Mouse (Mus musculus): Measurements from ENCODE around the gene Grk2. TPM values are rescaled to one million over a fixed set of nuclear protein-coding genes. Genes with fewer than 3 reads are reported as not detected.

Gene Grk2
- polyA plus RNA-seq, 1 experiment from 2014 or later = 15.6 TPM

- WGBS = 7% methylated on average over 46 of the region's 46 CpGs
Measured at GRCm38 (mm10) chr19:4268566-4269361, 37.3 kb downstream of the Grk2 start, which contains the start of gene Ssh3. Gene Ssh3 (minus strand): TSS chr19:4269180.

GRCm38 (mm10) chr19:4265956-4266355, 40.1 kb downstream of the Grk2 start:
- 60% methylated on average over 4 of the region's 4 CpGs for WGBS
- no peak for ATAC-seq (ENCODE audit: insufficient number of reproducible peaks, low FRiP score)

More at GRCm38 (mm10) chr19:4268566-4269361, 37.3 kb downstream of the Grk2 start, which contains the start of gene Ssh3:
- Histone ChIP-seq H3K9me3 (replicated peaks) (no peaks in the 10 kb centered on the region), H3K36me3 (no peaks in the 10 kb centered on the region), H3K4me3 (peak within 1 kb of the TSS; percentile 51), H3K27ac (ENCODE audit: poor library complexity, severe bottlenecking) (no peak within 1 kb of the TSS), H3K27me3 (replicated peaks) (peaks cover 50% of the 10 kb centered on the region), H3K4me1 (replicated peaks) (peaks cover 11% of the 10 kb centered on the region), H3K4me2 (peak within 1 kb of the TSS; percentile 80), H3K9ac (peak within 1 kb of the TSS; percentile 64)
- ATAC-seq (ENCODE audit: insufficient number of reproducible peaks, low FRiP score) = peak; percentile 70

GRCm38 (mm10) chr19:4264171-4264780, 41.7 kb downstream of the Grk2 start:
- H3K4me3 ChIP-seq = no peak overlapping the region
- H3K27ac ChIP-seq (ENCODE audit: poor library complexity, severe bottlenecking) = no peak overlapping the region
- H3K4me2 ChIP-seq = no peak overlapping the region
- H3K4me1 ChIP-seq (replicated peaks) = peaks cover 8% of the 10 kb centered on the region
- H3K9me3 ChIP-seq (replicated peaks) = no peaks in the 10 kb centered on the region
- no peak for ATAC-seq (ENCODE audit: insufficient number of reproducible peaks, low FRiP score)
- H3K36me3 ChIP-seq = no peaks in the 10 kb centered on the region
- H3K27me3 ChIP-seq (replicated peaks) = peaks cover 28% of the 10 kb centered on the region
- H3K9ac ChIP-seq = no peak overlapping the region
- 85% methylated on average over 6 of the region's 6 CpGs for WGBS

More at GRCm38 (mm10) chr19:4265956-4266355, 40.1 kb downstream of the Grk2 start:
- Histone ChIP-seq H3K27me3 (replicated peaks) (peaks cover 45% of the 10 kb centered on the region), H3K27ac (ENCODE audit: poor library complexity, severe bottlenecking) (no peak overlapping the region), H3K4me1 (replicated peaks) (peaks cover 11% of the 10 kb centered on the region), H3K4me3 (no peak overlapping the region), H3K9ac (no peak overlapping the region), H3K36me3 (no peaks in the 10 kb centered on the region), H3K4me2 (no peak overlapping the region), H3K9me3 (replicated peaks) (no peaks in the 10 kb centered on the region)

- WGBS = 63% methylated on average over 14 of the region's 14 CpGs
- Histone ChIP-seq H3K9me3 (replicated peaks) (no peaks in the 10 kb centered on the region), H3K4me3 (no peak overlapping the region), H3K36me3 (no peaks in the 10 kb centered on the region), H3K9ac (no peak overlapping the region), H3K27ac (ENCODE audit: poor library complexity, severe bottlenecking) (no peak overlapping the region), H3K4me2 (no peak overlapping the region), H3K4me1 (replicated peaks) (peaks cover 4% of the 10 kb centered on the region), H3K27me3 (replicated peaks) (peaks cover 23% of the 10 kb centered on the region)
- no peak for ATAC-seq (ENCODE audit: insufficient number of reproducible peaks, low FRiP score)
Measured at GRCm38 (mm10) chr19:4263702-4264101, 42.3 kb downstream of the Grk2 start.

- Histone ChIP-seq H3K4me3 (no peak overlapping the region), H3K9me3 (replicated peaks) (no peaks in the 10 kb centered on the region), H3K4me2 (no peak overlapping the region), H3K4me1 (replicated peaks) (peaks cover 4% of the 10 kb centered on the region; the same call in 1 of the 2 replicates), H3K27me3 (replicated peaks) (peaks cover 13% of the 10 kb centered on the region), H3K36me3 (no peaks in the 10 kb centered on the region), H3K9ac (no peak overlapping the region), H3K27ac (ENCODE audit: poor library complexity, severe bottlenecking) (no peak overlapping the region)
- ATAC-seq (ENCODE audit: insufficient number of reproducible peaks, low FRiP score) = no peak
- 64% methylated on average over 6 of the region's 6 CpGs for WGBS
Measured at GRCm38 (mm10) chr19:4262756-4263155, 43.3 kb downstream of the Grk2 start.

DNA sequence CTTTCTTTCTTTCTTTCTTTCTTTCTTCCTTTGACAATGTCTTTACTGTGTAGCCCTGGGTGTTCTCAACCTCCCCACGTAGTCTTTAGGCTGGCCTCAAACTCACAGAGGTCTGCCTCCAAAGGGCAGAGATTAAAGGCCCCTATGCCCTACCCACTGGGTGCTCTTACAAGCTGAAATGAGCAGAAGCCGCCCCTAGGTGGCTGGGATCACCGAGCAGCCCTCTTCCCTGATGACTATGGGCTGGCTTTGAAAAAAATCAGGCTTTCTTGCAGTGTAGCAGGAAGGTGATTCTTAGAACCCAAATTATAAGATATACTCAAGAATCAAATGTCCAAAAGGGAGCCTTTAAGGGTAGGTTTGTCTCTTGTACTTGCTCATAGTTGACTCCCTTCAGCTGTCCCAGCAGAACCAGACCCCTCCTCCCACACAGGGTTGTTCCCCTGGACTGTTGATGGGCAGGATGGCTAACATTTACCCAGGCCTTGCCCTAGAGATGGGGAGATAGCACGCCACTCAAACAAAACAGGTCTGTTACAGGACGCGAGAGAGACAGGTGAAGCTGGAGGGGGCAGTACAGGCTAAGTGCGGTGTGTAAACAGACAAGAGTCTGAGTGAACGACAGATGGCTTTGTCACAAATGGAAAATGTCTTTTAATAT, 44.9 kb downstream of the Grk2 start:
- 57% methylated on average over 8 of the region's 8 CpGs for WGBS
- Histone ChIP-seq H3K36me3 (no peaks in the 10 kb centered on the region), H3K4me3 (no peak overlapping the region), H3K9me3 (replicated peaks) (no peaks in the 10 kb centered on the region), H3K27me3 (replicated peaks) (peaks cover under 1% of the 10 kb centered on the region), H3K9ac (no peak overlapping the region), H3K27ac (ENCODE audit: poor library complexity, severe bottlenecking) (no peak overlapping the region), H3K4me2 (no peak overlapping the region), H3K4me1 (replicated peaks) (peaks cover 5% of the 10 kb centered on the region; the same call in 1 of the 2 replicates)
- ATAC-seq (ENCODE audit: insufficient number of reproducible peaks, low FRiP score) = no peak

- no peaks in the 10 kb centered on the region; the same call in 1 of the 2 replicates for H3K9me3 ChIP-seq (replicated peaks)
- peak overlapping the region; percentile 67 for H3K4me3 ChIP-seq
- H3K4me1 ChIP-seq (replicated peaks) = peaks cover 12% of the 10 kb centered on the region; the same call in 1 of the 2 replicates
- WGBS = 20% methylated on average over 12 of the region's 12 CpGs
- no peaks in the 10 kb centered on the region for H3K36me3 ChIP-seq
- peak overlapping the region; percentile 79 for H3K4me2 ChIP-seq
- no peak for ATAC-seq (ENCODE audit: insufficient number of reproducible peaks, low FRiP score)
- H3K27ac ChIP-seq (ENCODE audit: poor library complexity, severe bottlenecking) = no peak overlapping the region; the same call in 1 of the 2 replicates
- no peaks in the 10 kb centered on the region for H3K27me3 ChIP-seq (replicated peaks)
- peak overlapping the region; percentile 58 for H3K9ac ChIP-seq
Measured at GRCm38 (mm10) chr19:4257897-4258252, 48.1 kb downstream of the Grk2 start.

DNA sequence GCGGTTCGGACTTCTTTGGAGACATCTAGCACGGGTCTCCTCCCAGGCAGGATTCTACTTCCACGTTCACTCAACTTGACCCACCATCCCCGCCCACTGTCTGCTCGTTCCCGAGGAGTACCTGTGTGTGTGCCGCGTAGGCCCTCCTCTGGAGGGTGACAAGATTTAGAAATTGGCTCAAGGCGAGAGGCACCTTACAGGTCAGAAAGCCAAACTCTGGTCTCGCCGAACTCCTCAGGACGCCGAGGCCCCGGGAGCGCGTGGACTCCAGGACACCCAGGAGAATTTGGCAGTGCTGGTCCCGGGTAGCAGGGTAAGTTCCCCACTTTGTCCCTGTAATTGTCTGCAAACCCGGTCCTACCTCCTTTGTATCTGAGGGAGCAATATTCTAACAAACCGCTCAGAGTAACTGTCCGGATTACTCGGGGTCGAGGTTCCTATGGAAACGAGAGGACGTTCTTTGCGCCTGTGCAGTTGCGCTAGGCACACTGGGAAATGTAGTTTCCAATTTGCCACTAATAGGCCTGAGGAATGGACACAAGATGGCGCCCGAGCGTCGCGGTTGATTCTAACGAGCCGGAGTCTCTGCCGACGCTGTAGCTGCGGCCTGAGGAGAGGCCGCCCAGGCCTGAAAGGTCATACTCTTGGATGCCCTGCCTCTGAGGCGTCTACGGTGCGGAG, 48.7 kb downstream of the Grk2 start:
- ATAC-seq (ENCODE audit: insufficient number of reproducible peaks, low FRiP score) = peak; percentile 89
- no peaks in the 10 kb centered on the region for H3K27me3 ChIP-seq (replicated peaks)
- H3K4me3 ChIP-seq = peak overlapping the region; percentile 67

DNA sequence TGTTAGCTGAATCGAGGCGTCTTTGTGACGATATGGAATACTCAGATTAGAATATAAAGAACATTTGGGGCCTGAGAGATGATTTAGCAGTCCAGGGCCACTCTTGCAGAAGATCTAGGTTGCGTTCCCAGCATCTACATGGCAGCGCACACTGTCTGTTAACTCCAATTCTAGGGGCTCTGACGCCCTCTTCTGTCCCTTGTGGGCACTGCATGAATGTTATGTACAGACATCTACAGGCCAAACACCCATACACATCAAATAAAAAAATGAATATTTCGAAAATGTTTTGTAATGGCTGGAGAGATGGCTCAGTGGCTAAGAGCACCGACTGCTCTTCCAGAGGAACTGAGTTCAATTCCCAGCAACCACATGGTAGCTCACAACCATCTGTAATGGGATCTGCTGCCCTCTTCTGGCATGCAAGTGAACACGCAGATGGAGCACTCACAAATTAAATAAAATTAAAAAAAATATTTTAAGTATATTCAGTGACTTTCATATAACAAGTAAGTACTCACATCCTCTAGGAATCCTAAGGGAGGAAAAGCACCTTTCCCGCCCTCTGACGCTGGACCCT, 50.3 kb downstream of the Grk2 start:
- no peak overlapping the region for H3K4me3 ChIP-seq
- H3K9me3 ChIP-seq (replicated peaks) = no peaks in the 10 kb centered on the region; the same call in 1 of the 2 replicates
- 70% methylated on average over 11 of the region's 11 CpGs for whole genome bisulfite sequencing
- H3K4me2 ChIP-seq = no peak overlapping the region
- H3K27ac ChIP-seq (ENCODE audit: poor library complexity, severe bottlenecking) = no peak overlapping the region
- no peak for ATAC-seq (ENCODE audit: insufficient number of reproducible peaks, low FRiP score)
- H3K27me3 ChIP-seq (replicated peaks) = no peaks in the 10 kb centered on the region
- no peaks in the 10 kb centered on the region for H3K36me3 ChIP-seq
- peaks cover 12% of the 10 kb centered on the region; the same call in 1 of the 2 replicates for H3K4me1 ChIP-seq (replicated peaks)
- H3K9ac ChIP-seq = no peak overlapping the region

More for the DNA sequence above, 48.7 kb downstream of the Grk2 start:
- Histone ChIP-seq H3K9me3 (replicated peaks) (no peaks in the 10 kb centered on the region; the same call in 1 of the 2 replicates), H3K27ac (ENCODE audit: poor library complexity, severe bottlenecking) (no peak overlapping the region; the same call in 1 of the 2 replicates), H3K4me2 (peak overlapping the region; percentile 79), H3K4me1 (replicated peaks) (peaks cover 12% of the 10 kb centered on the region; the same call in 1 of the 2 replicates), H3K36me3 (no peaks in the 10 kb centered on the region), H3K9ac (peak overlapping the region; percentile 66)
- under 1% methylated on average over 41 of the region's 41 CpGs for WGBS

- peaks cover 12% of the 10 kb centered on the region; the same call in 1 of the 2 replicates for H3K4me1 ChIP-seq (replicated peaks)
- H3K9ac ChIP-seq = no peak overlapping the region
- ATAC-seq (ENCODE audit: insufficient number of reproducible peaks, low FRiP score) = no peak
- no peaks in the 10 kb centered on the region; the same call in 1 of the 2 replicates for H3K9me3 ChIP-seq (replicated peaks)
- no peak overlapping the region for H3K4me2 ChIP-seq
- H3K4me3 ChIP-seq = no peak overlapping the region
- H3K27me3 ChIP-seq (replicated peaks) = no peaks in the 10 kb centered on the region
- no peaks in the 10 kb centered on the region for H3K36me3 ChIP-seq
- WGBS = 74% methylated on average over 7 of the region's 7 CpGs
- no peak overlapping the region for H3K27ac ChIP-seq (ENCODE audit: poor library complexity, severe bottlenecking)
Measured at GRCm38 (mm10) chr19:4254230-4254629, 51.8 kb downstream of the Grk2 start.

All from heart, embryonic 12.5 days (tissue).